Mouse (Mus musculus) kidney, adult 11 months (tissue): ENCODE data around the gene Pi4ka.
"Not testable (repeated sequence)": the region's sequence is repeated elsewhere in the genome, so short reads cannot be mapped to it uniquely, and the experiment has no call there.

Experiments
- DNase-seq: peaks from one replicate; pipeline ENCODE4 v3.0.0; 2022

Gene Pi4ka

GRCm38 (mm10) chr16:17231523-17231922 lies 174.6 kb downstream of the Pi4ka start:
- DNase-seq, result not testable (repeated sequence)
